Mouse (Mus musculus) activated CD4-positive, CD25-positive, alpha-beta regulatory T cell, adult 4 months (primary cell): ENCODE data around the gene Psen2. TPM values are rescaled to one million over a fixed set of nuclear protein-coding genes. Genes with fewer than 3 reads are reported as not detected.
A peak's percentile ranks its signal among the peaks of the same experiment; 100 is the strongest.

Source experiments
- ATAC-seq: one replicate; pipeline ENCODE4 v1.8.0; 2017
- polyA plus RNA-seq, 2 experiments: library from polyadenylated mRNA; unstranded; fragments of 100-300 nt; shearing (Covaris generic); gene quantifications; one replicate each; pipeline ENCODE4 v1.2.1; 2017

The Psen2 gene
- polyA plus RNA-seq, 2 experiments from 2014 or later = 109 to 116 TPM

DNA sequence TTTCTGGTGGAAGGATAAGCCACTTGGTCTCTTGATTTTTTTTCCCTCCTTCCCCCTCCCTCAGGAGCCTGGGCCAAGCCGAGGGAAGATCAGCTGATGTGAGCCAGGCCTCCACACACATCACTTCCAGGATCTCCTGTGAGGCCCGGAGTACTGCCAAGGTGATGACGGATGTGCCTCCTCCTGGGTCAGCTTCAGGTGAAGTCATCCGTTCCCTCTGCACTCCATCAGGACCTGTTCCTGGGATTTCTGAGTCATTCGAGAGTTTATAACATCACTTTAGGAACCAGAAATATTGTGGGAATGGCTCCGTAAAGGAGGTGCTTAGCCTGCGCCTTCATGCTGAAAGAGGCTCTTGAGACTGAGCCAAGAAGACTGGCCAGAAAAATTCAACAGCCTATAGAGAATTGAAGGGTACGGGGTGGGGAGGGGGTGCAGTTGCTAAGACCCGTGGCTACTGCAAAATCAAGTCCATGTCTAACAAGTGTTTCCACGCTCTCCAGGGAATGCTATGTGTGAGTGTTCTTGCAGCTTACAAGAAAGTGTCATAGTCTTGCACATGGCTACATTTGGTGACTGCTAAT, 11.6 kb upstream of the Psen2 start:
- no peak for ATAC-seq

- no peak for ATAC-seq
Observed at GRCm38 (mm10) chr1:180269033-180269432, 5.8 kb upstream of the Psen2 start.

GRCm38 (mm10) chr1:180268249-180269031, 5.2 kb upstream of the Psen2 start:
- ATAC-seq = peak; percentile 62

- ATAC-seq = no peak
Observed at GRCm38 (mm10) chr1:180267151-180267550, 3.9 kb upstream of the Psen2 start.

DNA sequence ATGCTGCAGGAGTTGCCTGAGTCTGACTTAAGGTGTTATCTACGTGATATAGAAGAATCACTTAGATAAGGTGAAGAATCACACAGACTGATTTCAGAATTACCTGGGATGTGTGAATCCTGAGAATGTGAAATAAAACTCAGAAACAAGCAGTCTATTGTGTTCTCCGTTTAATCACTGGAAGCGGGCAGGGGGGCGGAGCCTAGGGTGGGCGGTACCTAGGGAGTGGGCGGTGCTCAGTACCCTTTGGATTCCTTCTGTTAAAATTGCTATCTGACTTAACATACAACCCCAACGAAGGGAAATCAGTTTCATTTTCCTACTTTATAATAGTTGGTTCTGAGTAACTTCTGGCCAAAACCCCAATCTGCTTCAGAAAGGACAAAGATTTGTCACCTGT, 2.2 kb upstream of the Psen2 start:
- ATAC-seq = peak; percentile 25

GRCm38 (mm10) chr1:180264851-180265250, 1.6 kb upstream of the Psen2 start:
- peak; percentile 56 for ATAC-seq

DNA sequence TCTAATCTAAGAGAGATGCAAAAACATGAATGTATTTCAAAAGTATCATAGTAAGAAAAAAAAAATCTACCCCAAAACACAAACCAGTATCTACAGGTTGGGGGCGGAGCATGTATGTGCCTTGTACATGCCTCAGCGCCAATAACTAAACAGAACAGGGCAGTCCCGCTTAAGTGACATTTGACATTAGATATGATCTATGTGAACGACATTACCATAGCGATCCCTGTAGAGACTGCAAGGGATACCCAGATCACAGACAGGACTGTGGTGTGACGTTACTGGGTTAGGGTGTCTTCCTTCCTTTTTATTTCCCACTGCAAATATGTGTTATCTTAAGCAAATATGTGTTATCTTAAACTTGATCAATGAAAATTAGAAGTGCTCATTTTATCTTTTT, 1.2 kb upstream of the Psen2 start:
- ATAC-seq = peak; percentile 64

GRCm38 (mm10) chr1:180261857-180262570, 1.2 kb downstream of the Psen2 start:
- no peak for ATAC-seq

- no peak for ATAC-seq
Observed at GRCm38 (mm10) chr1:180261415-180261814, 1.8 kb downstream of the Psen2 start.

DNA sequence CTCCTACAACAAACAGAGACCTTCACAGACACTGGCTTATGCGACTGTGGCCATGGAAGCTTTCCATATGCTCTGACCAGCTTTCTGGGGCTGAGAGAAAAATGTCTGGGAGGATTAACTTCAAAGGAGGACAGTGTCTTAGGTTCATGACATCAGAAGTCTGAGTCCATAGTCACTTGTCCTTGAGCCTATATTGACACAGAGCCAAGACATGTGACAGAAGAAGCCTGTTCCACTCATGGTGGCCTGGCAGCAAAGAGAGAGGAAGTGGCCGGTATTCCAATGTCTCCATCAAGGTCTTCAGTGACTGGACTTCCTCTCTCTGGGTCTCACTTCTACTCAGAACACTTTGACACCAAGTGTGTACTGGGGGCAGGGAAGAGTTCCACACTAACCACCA, 2.4 kb downstream of the Psen2 start:
- ATAC-seq = no peak

- ATAC-seq = no peak
Observed at GRCm38 (mm10) chr1:180259753-180260152, 3.5 kb downstream of the Psen2 start.

GRCm38 (mm10) chr1:180257446-180257845, 5.8 kb downstream of the Psen2 start:
- no peak for ATAC-seq

DNA sequence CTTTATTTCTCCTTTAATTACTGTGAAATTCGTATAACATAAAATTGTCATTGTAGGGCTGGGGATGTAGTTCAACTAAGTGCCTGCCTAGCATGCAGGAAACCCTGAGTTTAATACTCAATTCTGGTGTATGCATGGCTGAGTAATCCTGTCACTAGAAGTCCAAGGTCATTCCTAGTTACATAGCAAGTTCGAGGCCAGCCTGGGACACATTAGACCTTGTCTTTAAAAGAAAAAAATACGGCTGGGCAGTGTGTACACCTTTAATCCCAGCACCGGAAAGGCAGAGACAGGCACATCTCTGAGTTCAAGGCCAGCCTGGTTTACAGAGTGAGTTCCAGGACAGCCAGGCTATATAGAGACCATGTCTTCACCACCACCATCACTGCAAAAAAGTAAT, 6.4 kb downstream of the Psen2 start:
- ATAC-seq = no peak

GRCm38 (mm10) chr1:180256138-180256674, 7.0 kb downstream of the Psen2 start:
- peak; percentile 86 for ATAC-seq

DNA sequence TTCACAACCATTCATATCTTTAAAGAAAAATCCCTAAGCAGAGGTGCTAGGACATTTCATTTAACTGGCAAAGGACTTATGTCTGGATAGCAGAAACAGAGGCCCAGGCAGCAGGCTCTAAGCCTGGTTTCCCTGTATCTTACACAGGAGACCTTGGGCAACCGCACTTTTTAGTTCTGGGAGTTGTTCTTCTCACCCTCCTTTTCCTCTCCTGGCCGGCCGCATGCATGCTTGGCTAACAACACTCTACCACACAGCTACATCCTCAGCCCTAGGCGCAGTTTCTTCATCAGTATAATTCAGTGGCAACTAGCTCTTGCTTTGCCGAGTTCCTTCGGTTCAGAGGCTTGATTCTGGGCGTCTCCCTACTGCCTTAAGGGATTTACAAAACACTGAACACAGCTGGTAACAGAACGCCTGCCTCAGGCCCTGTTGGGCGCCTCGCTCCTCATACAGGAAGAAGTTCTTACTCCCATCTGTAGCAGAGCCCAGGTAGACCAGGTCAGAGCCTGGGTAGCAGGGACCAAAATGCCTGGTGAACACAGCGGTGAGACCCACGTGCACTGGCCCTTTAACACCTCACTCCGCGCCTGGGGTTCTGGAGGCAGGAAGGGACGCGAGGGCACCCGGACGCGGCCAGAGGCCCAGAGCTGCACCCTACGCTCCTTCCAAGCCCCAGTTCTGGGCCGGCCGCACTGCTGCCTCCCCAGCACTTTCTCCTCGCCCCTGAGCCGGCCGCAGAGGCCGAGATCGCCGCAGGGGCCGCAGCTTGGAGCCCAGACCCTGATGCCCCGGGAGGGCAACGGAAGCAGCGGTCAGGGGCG, 7.7 kb downstream of the Psen2 start:
- ATAC-seq = peak; percentile 2

DNA sequence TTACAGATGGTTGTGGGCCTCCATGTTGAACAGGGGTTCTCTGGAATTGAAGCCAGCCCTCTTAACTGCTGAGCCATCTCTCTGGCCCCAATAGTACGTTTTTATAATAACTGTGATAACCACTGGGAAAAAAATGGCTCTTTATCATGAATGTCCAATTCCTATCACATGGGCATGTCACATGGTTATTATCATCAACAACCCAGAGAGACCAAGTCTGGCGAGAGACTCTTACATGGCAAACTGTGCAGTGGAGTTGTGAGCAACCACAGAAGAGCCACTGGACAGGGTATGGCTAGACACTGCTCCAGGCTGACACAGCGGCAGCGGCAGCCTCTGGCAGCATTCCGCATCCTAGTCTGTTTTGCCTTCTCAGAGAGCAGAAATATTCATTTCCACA, 8.9 kb downstream of the Psen2 start:
- ATAC-seq = no peak

GRCm38 (mm10) chr1:180252656-180253190, 10.5 kb downstream of the Psen2 start:
- ATAC-seq = no peak

GRCm38 (mm10) chr1:180251176-180252048, 11.8 kb downstream of the Psen2 start:
- ATAC-seq = no peak

- no peak for ATAC-seq
Observed at GRCm38 (mm10) chr1:180250441-180250830, 12.8 kb downstream of the Psen2 start.

DNA sequence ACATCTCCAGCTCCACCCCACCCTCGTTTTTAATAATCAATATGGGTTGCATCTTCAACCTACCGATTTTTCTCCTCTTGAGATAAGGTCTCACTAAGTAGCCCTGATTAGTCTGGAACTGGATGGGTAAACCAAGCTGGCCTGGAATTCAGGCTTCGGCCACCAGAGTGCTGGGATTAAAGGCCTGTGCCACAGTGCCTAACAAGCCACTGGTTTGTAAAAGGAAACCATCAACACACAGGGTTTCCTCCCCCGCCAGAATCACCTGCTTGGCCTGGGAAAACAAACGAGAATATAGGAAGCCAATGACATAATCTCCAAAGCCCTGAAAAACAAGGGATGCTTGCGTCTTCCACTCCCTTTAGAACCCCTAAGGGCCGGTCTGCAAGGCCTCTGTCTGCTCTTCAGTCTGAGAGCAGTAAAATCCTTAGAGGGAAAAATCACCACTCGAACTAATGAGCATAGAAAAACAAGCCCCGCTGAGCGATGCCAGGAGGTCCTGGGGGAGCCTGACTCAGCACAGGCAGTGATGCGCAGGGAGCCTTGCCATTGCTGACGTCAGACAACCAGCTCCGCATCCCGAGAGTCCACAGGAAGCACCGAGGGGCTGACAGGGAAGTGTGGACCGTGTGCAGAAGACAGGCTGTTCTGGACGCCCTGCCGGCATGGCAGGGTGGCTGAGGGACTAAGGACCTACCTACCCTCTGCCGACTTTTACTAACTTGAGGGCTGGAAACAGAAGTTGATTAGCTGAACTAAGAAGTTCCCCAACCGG, 13.4 kb downstream of the Psen2 start:
- no peak for ATAC-seq
